In the genomic region with DNA sequence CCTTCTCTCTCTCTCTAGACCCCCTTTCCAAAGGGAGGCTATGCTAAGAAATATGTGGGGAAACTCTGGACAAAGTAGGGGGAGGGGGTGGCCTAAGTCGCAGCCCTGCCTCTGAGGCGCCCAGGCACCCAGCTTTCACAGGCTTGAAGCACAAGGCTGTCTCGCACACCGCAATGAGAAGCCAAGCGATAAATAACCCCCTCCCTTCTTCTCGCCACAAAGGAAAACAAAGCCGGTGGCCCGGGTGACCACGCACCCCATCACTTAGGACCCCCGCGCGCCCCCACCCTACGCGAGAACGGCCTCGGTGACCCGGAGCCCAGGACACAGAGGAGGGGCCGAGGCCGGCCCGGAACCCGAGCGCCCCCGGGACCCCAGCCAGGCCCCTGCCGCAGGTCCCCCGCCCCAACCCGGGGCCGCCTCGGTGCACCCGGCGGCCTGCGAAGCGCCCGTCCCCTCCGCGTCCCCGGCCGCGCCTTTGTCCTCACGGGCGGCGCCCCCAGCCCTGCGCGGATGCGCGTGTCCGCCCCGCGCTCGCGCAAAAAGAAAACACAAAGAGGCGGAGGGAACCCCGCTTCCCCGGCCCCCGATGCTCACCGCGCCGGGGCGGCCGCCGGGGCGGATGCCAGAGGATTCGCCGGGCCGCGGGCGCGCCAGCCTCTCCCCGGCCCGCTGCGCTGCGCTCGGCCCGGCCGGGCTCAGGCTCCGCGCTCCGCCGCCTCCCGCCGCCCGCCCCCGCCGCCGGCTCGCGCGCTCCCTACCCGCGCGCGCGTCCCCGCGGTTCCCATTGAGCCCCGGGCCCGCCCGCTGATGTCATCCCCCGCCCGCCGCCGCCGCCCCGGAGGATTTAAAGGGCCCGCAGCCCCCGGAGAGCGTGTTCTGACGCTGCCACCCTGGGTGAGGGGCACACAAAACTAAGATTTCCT, we compare ENCODE assay signal across 8 mouse cellular contexts. TPM values are rescaled to one million over a fixed set of nuclear protein-coding genes. Genes with fewer than 3 reads are reported as not detected.
A peak's percentile ranks its signal among the peaks of the same experiment; 100 is the strongest.
DNase-seq lines count a peak whose midpoint lies in the region; ATAC-seq lines count a peak whose summit lies in the region.

No protein-coding gene starts in this region.

- no peaks in the 10 kb centered on the region; the same call in 1 of the 2 replicates for H3K27me3 ChIP-seq in hindbrain, embryonic 12.5 days

- peak overlapping the region; percentile 98 for H3K27ac ChIP-seq in hindbrain, embryonic 12.5 days

- H3K9me3 ChIP-seq in hindbrain, embryonic 12.5 days (replicated peaks), result no peaks in the 10 kb centered on the region

- WGBS in hindbrain, embryonic 12.5 days, result 1% methylated on average over 97 of the region's 107 CpGs

- H3K9ac ChIP-seq in hindbrain, embryonic 12.5 days, result peak overlapping the region; percentile 100

- DNase-seq in T-cell, adult 2 months (ENCODE audit: low spot score), result peak; percentile 55
- peak; percentile 81 for DNase-seq in cerebellum, adult 9-11 months
- DNase-seq in frontal cortex, postnatal 25 days (ENCODE audit: low spot score in 2 of 2), result peak; percentile 59 to 64
- peak; percentile 78 to 82 for DNase-seq in layer of hippocampus, postnatal 36 days
- peak; percentile 87 to 90 for DNase-seq in lung, postnatal 4 days
- DNase-seq in retina, postnatal 7 days (ENCODE audit: low read depth, low spot score), result peak; percentile 27
- peak; percentile 85 for DNase-seq in urinary bladder, postnatal 14 days (ENCODE audit: low spot score)

- peaks cover 22% of the 10 kb centered on the region for H3K36me3 ChIP-seq in hindbrain, embryonic 12.5 days

- peak overlapping the region; percentile 99 for H3K4me2 ChIP-seq in hindbrain, embryonic 12.5 days (replicated peaks)

- peak overlapping the region; percentile 95 for H3K4me3 ChIP-seq in hindbrain, embryonic 12.5 days

- H3K4me1 ChIP-seq in hindbrain, embryonic 12.5 days, result peaks cover 50% of the 10 kb centered on the region

- ATAC-seq in hindbrain, embryonic 12.5 days (ENCODE audit: low FRiP score), result peak; percentile 74

RNA-seq across cellular contexts. Expression of a gene that starts 13.8 kb away (rescaled TPM):
- polyA plus RNA-seq in hindbrain, embryonic 12.5 days (2016; fragmentation: Nextera tagmentation; extraction: Ambion mirVana), result 280 and 284 TPM in 2 replicates
- 100 to 1,000 TPM; 111 to 120 TPM for total RNA-seq in layer of hippocampus, postnatal 36 days (2021)

RNA-seq across cellular contexts. Expression of a gene that starts 38.2 kb away (rescaled TPM):
- polyA plus RNA-seq in hindbrain, embryonic 12.5 days (2016; fragmentation: Nextera tagmentation; extraction: Ambion mirVana), result 46.2 and 52.0 TPM in 2 replicates
- 10 to 100 TPM; 50.5 to 51.0 TPM for total RNA-seq in layer of hippocampus, postnatal 36 days (2021)

Comparison
In these comparisons a context has a peak if more than half of its experiments do, and no peak if none do; other contexts are left out.
1. Peak in every context shown above with its lines: DNase-seq, ATAC-seq, H3K4me3 ChIP-seq and H3K27ac ChIP-seq.
2. DNase-seq: peak in every context shown above with its lines; median percentile 88 in lung, postnatal 4 days; 85 in urinary bladder, postnatal 14 days; 81 in cerebellum, adult 9-11 months; 80 in layer of hippocampus, postnatal 36 days; 62 in frontal cortex, postnatal 25 days; 55 in T-cell, adult 2 months; 27 in retina, postnatal 7 days.